Mouse (Mus musculus) ES-Bruce4 (cell line): ENCODE results near the gene Tenm2.

ENCODE experiments used
- CTCF ChIP-seq: IDR thresholded peaks from one replicate; pipeline ENCODE4 v1.8.1; 2011; ENCODE audit warnings: low read depth, low read length
- POLR2A ChIP-seq: IDR thresholded peaks from one replicate; pipeline ENCODE4 v1.8.1; 2011; ENCODE audit warnings: low read length; ENCODE audit not compliant: insufficient read depth

GRCm38 (mm10) chr11:35963981-35964549 is 1271.7 kb downstream of the Tenm2 start:
- TF ChIP-seq CTCF (no peak), POLR2A (no peak)
